Mouse (Mus musculus) Patski (cell line): ENCODE data around the gene H2-T22. TPM values are rescaled to one million over a fixed set of nuclear protein-coding genes. Genes with fewer than 3 reads are reported as not detected.
"Not testable (repeated sequence)": the region's sequence is repeated elsewhere in the genome, so short reads cannot be mapped to it uniquely, and the experiment has no call there.

Experiments used
- ATAC-seq: fragments of 100-300 bp; one replicate; pipeline ENCODE4 v1.8.0; 2021
- CTCF ChIA-PET: fragments of 350-600 bp; sonication (Branson Sonifier 250); formaldehyde crosslinking; loops from one replicate; lab custom pipeline; 2022; ENCODE audit warnings: inconsistent platforms; lab: Charles Lee
- POLR2A ChIA-PET: fragments of 350-600 bp; sonication (Branson Sonifier 250); formaldehyde crosslinking; loops from one replicate; lab custom pipeline; 2022; ENCODE audit warnings: antibody characterized with exemption, inconsistent platforms; lab: Charles Lee
- DNase-seq: peaks from one replicate; pipeline ENCODE4 v3.0.0-alpha.2; 2011; ENCODE audit warnings: low read depth, low spot score
- H3K27me3 ChIP-seq: fragments of 371-371 bp; one replicate; pipeline ENCODE4 v1.5.1; 2021
- CTCF ChIP-seq: fragments of 100-300 bp; IDR thresholded peaks from one replicate; pipeline ENCODE4 v1.5.1; 2021
- in situ Hi-C: fragments of 300-500 bp; cut with MboI; formaldehyde crosslinking; loops from 3 replicates; pipeline ENCODE4 v1.11.1; 2018; ENCODE audit warnings: low pct_unique_long_range_greater_than_20kb, mixed read lengths
- polyA plus RNA-seq: library from polyadenylated mRNA; unstranded; gene quantifications from one replicate; pipeline ENCODE4 v1.2.3, GENCODE M21; 2021

The H2-T22 gene
- polyA plus RNA-seq, result 24.8 TPM

DNA sequence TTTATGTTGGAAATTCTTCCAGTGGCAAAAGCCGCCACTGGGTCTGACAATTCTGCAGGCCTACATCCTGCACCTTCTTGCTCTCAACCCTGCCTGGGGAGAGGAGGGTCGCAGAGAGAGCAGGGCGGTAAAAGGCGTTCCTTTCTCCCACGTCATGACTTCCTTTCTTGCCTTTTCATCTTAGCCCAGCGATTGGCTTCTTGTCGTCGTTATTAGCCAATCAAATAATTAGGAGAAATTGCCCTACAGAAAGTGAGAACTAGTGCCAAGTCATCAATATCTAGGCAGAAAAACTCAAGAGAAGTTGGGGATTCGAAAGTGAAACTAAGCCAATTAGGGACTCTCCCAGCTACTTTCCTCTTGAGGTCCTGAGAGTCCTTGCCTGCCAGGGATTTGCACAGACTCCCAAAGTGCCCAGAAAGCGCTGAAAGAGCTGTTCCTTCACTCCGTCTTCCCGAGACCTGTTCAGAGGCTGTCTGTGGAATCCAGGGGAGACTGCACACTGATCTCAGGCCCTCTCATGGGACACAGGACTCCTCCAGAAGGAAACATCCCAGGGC is at the start of gene H2-T22, which contains the start of gene Gm6034:
Gene H2-T22, minus strand, starts transcription at position 138 of the 560 bp plus-strand sequence.
Gene Gm6034, plus strand, starts transcription at position 352 of the 560 bp plus-strand sequence.
- POLR2A ChIA-PET, in situ Hi-C loops, H3K27me3 ChIP-seq: not testable (repeated sequence)
- ATAC-seq (peak; percentile 86), DNase-seq (peak; percentile 67)
- CTCF ChIA-PET, result interaction anchor here (1.7 to 2.2 kb wide), 2 partner anchors 46 to 49 kb away, joined by 3 to 8 read pairs; no protein-coding TSS in a partner anchor

DNA sequence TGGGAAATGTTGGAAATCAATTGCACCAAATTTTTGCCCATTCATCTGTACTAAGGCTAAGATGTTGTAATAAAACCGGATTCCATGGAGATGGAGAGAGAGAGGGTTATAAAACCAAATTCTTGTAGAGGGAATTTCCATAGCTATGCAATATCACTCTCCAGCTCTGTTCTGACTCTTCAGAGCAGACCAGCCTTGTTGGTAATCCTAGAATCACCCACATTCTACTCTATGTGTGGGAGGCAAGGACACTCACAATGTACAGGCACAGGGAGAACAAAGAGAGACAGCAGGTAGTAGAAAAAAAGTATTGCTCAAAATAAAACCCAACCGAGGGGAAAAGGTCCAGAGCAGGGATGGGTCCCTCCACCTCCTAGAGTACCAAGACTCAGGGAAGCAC is 49.4 kb upstream of the H2-T22 start:
- DNase-seq, ATAC-seq, CTCF ChIA-PET, POLR2A ChIA-PET: not testable (repeated sequence)
- in situ Hi-C loops, result loop anchor here (25.0 kb wide), 1 partner anchor 780 kb away; the partner anchor contains the start of gene H2-Q1
- H3K27me3 ChIP-seq, result peaks cover 11% of the 10 kb centered on the region

DNA sequence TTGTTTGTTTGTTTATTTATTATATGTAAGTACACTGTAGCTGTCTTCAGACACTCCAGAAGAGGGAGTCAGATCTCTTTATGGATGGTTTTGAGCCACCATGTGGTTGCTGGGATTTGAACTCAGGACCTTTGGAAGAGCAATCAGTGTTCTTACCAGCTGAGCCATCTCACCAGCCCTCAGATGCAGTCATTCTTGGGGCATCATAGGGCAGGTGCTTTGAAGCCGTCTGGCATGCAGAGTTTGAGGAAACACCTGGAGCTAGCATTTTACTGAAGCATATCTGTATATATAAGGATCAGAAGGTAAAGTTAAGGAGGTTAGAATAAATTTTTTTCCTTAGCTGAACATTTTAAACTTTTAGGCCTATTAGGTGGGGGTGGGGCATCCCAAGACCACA is 43.4 kb upstream of the H2-T22 start:
- DNase-seq, CTCF ChIA-PET, POLR2A ChIA-PET, ATAC-seq: not testable (repeated sequence)
- H3K27me3 ChIP-seq, result peaks cover 22% of the 10 kb centered on the region
- in situ Hi-C loops, result loop anchor here (5.0 to 25.0 kb wide), 2 partner anchors 101 to 774 kb away; partner anchors contain the start of gene H2-Q1

DNA sequence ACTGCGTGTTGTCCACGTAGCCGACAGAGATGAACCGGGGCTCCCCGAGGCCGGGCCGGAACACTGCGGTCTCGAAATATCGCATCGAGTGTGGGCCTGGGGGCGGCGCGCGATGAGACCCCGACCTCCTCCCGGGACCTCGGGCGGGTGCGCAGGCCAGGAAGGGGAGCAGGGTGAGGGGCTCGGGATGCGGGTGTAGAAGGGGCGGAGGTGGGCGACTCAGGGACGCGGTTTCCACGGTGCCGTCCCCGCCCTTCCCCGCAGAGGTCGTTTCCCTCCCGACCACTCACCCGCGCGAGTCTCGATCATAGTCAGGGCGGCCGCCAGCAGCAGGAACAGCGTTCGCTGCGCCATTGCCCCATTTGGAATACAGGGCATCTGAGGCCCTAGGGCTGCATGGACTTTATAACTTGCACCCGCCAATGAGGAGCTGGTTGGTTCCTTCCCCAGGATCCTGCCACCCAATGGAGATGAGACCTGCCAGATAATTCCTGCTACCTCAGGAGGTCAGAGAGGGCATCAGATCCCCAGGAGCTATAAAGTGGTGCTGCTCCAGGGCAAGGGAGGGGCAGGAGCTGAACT is 41.4 kb upstream of the H2-T22 start:
- ATAC-seq, result no peak
- no peak for DNase-seq
- peaks cover 16% of the 10 kb centered on the region for H3K27me3 ChIP-seq
- ChIA-PET CTCF (no interaction called here), POLR2A (no interaction called here)
- TF ChIP-seq CTCF, result no peak
- in situ Hi-C loops, result loop anchor here (25.0 kb wide), 1 partner anchor 772 kb away; the partner anchor contains the start of gene H2-Q1

DNA sequence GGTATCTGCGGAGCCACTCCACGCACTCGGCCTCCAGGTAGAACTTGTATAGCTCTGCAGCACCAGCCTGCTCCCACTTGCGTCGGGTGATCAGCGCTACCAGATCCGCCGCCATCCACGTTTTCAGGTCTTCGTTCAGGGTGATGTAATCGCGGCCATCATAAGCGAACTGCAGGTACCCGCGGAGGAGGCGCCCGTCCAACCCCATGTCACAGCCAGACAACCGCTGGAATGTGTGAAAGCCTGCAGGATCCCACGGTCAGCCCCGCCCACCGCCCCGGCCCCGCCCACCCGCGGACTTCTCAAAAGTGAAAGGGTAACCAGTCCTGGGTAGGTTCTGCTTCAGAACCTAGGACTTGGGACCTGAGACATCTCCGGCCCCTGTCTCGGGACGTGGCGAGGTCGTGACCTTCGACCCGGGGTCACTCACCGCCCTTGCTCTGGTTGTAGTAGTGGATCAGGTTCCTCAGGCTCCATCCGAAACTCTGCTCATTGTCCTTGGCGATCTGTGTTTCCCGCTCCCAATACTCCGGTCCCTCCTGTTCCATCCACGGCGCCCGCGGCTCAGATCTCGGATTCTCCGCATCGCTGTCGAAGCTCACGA is 40.8 kb upstream of the H2-T22 start:
- H3K27me3 ChIP-seq, result peaks cover 14% of the 10 kb centered on the region
- POLR2A ChIA-PET, result no interaction called here
- in situ Hi-C loops, result loop anchor here (25.0 kb wide), 1 partner anchor 771 kb away; the partner anchor contains the start of gene H2-Q1
- CTCF ChIA-PET, result no interaction called here
- DNase-seq, result no peak
- ATAC-seq, result peak; percentile 58
- TF ChIP-seq CTCF, result no peak

DNA sequence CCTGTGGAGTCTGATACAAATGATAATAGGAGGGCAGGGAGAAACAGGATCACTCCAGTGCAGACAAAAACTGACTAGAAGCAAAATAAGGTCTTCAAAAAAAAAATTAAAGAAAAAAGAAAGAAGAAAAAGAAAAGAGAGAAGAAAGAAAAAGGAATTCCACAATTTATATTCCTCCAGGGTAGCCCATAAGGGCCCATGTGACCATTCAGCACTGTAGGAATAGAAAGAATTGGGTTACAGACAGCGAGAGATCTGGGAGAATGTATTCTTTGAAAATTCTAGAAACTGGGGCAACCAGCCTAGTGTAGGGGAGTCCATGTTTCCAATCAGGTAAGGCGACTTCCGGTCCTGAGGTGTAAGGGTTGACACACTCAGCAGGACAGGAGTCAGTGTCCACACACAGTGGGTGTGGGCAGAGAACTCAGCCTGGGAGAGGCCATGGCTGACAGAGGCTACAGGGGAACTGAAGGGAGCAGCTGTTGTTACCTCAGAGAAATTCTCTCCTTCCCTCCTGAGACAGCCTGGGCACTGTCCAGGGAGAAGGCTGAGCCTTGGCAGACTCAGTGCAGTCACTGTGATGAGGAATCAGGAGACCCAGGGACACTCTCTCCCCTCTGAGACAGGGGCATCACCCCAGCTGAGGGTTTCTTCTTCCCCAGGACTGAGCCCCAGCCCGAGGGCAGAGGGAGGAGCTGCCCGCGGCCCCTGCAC is 40.1 kb upstream of the H2-T22 start:
- DNase-seq, CTCF ChIA-PET, POLR2A ChIA-PET, ATAC-seq: not testable (repeated sequence)
- in situ Hi-C loops, result loop anchor here (25.0 kb wide), 1 partner anchor 770 kb away; the partner anchor contains the start of gene H2-Q1
- H3K27me3 ChIP-seq, result peaks cover 11% of the 10 kb centered on the region

DNA sequence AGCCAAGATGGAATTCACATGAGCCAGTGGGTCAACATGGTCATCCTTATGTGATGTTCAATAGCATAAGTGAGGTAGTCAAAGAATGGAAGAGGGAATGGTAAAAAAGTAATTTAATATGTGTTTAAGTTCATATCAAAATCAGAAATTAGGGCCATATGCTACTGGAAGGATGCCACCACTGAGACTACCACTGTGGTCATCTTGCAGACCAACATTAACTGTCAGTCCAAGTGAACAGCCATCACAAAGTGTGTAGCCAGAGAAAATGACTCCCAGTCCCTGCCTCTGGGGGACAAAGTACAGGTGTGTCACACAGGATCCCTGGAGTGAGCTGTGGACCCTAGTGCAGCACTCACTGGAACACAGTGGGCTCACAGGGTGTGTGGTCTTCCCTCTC is 39.4 kb upstream of the H2-T22 start:
- ATAC-seq, DNase-seq, CTCF ChIA-PET, POLR2A ChIA-PET: not testable (repeated sequence)
- in situ Hi-C loops, result loop anchor here (25.0 kb wide), 1 partner anchor 770 kb away; the partner anchor contains the start of gene H2-Q1
- H3K27me3 ChIP-seq, result peaks cover 11% of the 10 kb centered on the region

DNA sequence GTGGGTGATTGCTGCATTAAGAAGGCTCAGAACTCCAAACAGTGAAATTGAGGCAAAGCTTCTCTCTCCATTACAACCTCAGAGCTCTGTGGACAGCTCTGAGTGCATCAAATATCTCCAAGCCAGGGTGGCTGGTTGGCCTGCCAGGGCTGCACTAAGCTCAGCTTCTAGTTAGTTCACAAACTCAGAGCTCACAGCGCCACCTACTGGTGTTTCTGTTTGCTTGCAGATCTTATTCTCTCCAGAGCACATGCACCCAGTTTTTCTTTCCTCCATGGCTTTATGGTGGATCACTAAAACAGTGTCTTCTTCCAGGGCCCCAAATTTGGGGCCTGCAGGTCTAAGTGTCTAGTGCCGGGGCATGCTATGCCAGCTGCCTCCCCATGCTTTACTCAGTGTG is 18.3 kb upstream of the H2-T22 start:
- ChIA-PET POLR2A (interaction anchor here (1.8 kb wide), 1 partner anchor 73 kb away, joined by 4 read pairs; no protein-coding TSS in a partner anchor), CTCF (interaction anchor here (0.7 to 2.6 kb wide), 21 partner anchors 14 to 148 kb away, joined by 3 to 19 read pairs (median 4); partner anchors contain the start of gene Prr3)
- ATAC-seq (peak; percentile 71), DNase-seq (peak; percentile 64)
- H3K27me3 ChIP-seq, result no peaks in the 10 kb centered on the region
- peak; percentile 90 for TF ChIP-seq CTCF
- in situ Hi-C loops, result loop anchor here (10.0 kb wide), 3 partner anchors 74 to 364 kb away; no protein-coding TSS in a partner anchor

DNA sequence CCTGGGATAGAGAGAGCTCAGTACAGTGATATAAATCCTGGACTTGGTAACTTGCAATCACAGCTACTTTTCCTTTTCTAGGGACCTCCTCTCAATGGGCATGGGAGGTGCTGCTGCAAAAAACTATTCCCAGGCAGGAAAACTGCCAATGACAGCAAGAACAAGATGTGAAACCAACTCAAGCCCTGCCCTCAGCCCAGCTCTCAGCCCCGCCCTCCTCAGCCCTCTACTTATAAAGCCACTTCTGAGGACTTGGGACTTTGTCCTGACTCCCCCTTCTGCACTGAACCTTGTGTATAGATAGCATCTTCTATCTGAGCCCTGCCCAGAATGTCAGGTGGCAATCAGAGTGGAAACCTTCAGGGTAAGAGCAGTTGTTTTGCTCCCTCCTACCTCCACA is 15.8 kb upstream of the H2-T22 start, which contains the start of gene Gm11127:
Gene Gm11127, minus strand, starts transcription at position 10 of the 400 bp plus-strand sequence.
- in situ Hi-C loops, DNase-seq, CTCF ChIA-PET, H3K27me3 ChIP-seq, ATAC-seq, POLR2A ChIA-PET: not testable (repeated sequence)

DNA sequence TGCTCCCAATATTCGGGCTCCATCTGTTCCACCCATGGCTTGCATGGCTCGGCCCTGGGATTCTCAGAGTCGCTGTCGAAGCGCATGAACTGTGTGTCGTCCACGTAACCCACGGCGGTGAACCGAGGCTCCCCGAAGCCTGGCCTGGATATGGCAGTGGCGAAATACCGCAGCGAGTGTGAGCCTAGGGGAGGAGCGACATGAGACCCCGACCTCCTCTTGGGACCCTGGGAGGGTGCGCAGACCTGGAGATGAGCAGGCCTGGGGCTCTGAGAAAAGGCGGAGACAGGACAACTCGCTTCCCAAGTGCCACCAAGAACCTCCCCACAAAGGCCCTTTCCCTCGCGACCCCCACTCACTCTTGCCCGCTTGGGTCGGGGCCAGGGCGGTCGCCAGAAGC is 15.4 kb upstream of the H2-T22 start:
- POLR2A ChIA-PET, ATAC-seq, in situ Hi-C loops, CTCF ChIA-PET, H3K27me3 ChIP-seq, DNase-seq: not testable (repeated sequence)
